Mouse (Mus musculus): ENCODE data around the gene Sftpa1. TPM values are rescaled to one million over a fixed set of nuclear protein-coding genes. Genes with fewer than 3 reads are reported as not detected.
A peak's percentile ranks its signal among the peaks of the same experiment; 100 is the strongest.

Gene Sftpa1
- total RNA-seq, 2 experiments from 2014 or later = not detected

DNA sequence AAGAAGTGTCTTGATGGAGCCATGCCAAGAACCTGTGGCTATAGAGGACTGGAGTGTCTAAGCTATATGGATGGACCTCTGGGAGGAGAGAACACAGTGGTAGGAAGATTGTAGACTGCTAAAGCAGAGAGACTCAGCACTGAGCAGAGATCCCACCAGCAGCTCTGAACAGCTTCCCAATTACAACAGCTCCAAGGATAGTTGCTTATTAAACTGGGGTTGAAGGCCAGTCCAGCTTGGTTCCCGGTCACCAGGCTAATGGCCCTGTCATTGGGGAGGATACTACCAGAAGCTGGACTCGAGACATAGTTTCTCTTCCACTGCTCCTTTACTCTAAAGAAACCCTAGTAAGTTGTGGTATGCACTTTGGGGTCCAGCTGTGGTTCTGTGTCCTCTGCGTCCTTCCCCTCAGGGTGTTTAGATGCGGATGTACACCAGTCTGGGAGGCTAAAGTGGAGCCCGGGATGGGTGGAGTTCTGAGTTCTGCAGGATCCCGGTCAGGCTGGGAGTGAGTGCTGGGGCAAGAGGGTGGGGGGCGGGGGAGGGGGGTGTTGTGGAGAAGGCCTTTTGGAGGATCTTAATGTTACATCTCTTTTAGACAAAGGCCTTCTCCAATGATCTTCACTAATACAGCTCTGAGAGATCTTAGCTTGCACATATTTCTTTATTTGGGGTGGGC lies 19.8 kb downstream of the Sftpa1 start, which contains the start of gene Mbl1:
Gene Mbl1 (plus strand): TSS at position 239 of the 679 bp plus-strand sequence.
- intact Hi-C loops (cut with DNase I) = no loop called here
- DNase-seq (ENCODE audit: low spot score in 2 of 2) = no peak

DNA sequence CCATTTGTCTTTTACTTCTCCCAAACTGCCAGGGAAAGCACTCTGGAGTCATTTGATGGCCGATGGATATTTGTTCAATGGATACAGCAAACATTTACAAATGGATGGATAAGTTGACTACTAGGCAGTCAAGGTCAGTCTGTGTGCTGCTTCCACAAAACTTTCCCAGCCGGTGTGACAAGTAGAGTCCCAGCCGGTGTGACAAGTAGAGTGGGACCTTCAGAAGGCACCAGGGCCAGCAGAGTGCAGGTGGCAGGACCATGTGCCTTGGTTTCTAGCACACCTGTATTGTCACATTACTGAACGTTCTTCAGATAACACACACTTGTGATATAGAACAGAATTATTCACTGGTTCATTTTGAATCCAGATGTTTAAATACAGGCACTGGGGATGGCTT lies 28.5 kb downstream of the Sftpa1 start:
- intact Hi-C loops (cut with DNase I) = no loop called here
- no peak for DNase-seq (ENCODE audit: low spot score in 2 of 2)

DNA sequence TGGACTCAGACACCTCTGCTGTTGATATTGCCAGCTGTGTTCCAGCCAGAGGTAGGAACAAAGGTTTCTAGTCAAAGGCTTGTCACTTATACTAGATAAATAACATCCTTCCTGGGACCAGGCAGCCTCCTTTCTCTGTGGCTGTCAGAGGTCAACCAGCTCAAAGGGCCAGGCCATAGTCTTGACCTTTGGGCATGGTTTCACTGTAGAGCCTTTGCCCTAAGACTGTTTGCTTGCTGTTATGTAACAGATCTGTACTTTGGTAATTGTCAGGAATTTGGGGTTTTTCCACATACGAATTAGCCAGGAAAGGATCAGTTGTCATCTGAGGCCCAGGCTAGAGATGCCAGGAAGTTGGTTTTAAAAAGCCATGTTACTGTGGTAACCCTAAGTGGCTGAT lies 29.2 kb downstream of the Sftpa1 start:
- intact Hi-C loops (cut with DNase I) = no loop called here
- DNase-seq (ENCODE audit: low spot score in 2 of 2) = no peak

DNA sequence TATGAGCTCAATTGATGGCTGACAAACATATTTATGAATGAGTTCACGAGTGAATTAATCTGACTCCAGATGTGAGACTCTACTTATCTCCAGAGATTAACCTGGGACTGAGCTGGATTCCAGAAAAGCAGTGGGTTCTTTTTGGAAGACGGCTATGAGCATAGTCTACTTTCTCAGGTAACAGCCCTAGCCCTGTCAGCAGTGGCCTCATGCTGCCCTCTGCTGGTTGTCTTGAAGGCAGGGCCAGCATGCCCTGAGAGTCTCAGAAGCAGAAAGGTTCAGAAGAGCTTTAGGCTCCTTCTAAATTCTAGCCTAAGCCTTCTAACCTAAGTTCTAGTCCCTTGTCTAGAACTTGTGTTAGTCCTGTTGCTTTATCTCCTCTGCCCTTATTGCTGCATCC lies 31.1 kb downstream of the Sftpa1 start:
- peak; percentile 5 to 8 for DNase-seq (ENCODE audit: low spot score in 2 of 2)
- intact Hi-C loops (cut with DNase I) = no loop called here

DNA sequence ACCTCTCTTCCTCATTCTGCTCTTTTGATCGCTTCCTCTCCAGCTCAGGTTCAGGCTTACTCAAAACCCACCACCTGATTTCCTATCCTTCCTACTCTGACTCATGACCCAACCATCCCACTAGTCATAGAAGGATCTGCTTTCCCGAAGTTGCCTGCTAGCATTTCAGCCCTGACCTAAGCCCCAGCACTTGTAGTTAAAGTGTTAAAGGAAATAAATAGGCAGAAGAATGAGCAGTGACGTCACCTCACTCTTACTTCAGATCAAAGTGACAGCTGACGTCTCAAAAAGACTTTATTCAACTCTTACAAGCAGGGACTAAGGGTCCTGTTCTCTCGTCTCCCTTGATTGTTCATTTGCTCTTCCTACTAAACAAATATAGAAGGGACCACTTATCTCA lies 35.7 kb downstream of the Sftpa1 start:
- intact Hi-C loops (cut with DNase I) = no loop called here
- no peak for DNase-seq (ENCODE audit: low spot score in 2 of 2)

DNA sequence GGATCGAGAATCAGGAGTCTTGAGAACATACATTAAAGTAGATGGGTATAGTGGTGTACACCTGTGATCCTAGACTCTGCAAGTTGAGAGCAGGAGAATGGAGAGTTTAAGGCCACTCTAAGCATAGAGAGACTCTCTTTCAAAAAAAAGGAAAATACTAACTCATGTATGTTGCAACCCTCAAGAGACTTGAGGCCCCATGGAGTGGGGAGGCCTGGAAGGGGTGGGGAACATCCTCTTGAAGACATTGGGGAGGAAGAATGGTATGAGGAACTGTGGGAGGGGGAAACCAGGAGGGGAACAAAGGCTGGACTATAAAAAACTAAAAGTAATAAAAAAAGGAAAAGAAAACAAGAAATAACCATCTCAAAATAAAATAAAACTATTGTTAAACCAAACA lies 37.0 kb downstream of the Sftpa1 start:
- intact Hi-C loops (cut with DNase I) = no loop called here

DNA sequence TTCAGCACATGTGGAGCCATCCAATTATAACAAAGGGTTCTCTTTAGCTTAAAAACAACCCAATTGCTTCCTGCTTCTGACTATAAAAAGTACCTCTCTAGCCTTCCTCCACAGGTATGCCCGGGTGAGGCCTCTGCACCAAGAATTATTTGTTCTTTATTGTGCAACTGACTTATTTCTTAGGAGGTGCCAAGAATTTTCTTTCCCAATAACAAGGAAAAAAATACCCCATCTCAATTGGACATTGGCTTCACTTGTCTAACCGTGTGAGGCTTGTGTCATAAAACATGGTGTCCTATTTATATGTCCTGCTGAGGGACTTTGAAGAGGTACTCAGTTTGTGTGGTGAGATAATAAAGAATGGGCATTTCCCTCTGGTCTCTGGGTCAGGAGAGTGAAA lies 38.9 kb downstream of the Sftpa1 start:
- intact Hi-C loops (cut with DNase I) = no loop called here
- DNase-seq (ENCODE audit: low spot score in 2 of 2) = no peak

More for the DNA sequence above, 37.0 kb downstream of the Sftpa1 start:
- no peak for DNase-seq (ENCODE audit: low spot score in 2 of 2)

DNA sequence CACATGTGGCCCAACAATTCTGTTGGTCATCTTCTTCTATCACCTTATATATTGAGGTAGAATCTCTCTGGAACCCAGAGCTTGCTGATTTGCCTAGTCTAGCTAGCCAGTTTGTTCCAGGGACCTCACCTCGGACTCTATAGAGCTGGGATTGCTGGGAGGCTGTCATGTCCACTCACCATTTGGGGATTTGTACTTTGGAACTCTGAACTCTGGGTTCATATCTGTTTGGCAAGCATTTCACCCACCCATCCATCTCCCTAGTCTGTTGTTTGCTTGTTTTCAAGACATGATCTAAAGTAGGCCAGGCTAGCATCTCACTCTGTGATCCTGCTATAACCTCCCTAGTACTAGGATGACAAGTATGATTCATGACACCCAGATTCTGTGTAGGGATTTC lies 43.2 kb downstream of the Sftpa1 start:
- intact Hi-C loops (cut with DNase I) = no loop called here
- DNase-seq (ENCODE audit: low spot score in 2 of 2) = no peak

DNA sequence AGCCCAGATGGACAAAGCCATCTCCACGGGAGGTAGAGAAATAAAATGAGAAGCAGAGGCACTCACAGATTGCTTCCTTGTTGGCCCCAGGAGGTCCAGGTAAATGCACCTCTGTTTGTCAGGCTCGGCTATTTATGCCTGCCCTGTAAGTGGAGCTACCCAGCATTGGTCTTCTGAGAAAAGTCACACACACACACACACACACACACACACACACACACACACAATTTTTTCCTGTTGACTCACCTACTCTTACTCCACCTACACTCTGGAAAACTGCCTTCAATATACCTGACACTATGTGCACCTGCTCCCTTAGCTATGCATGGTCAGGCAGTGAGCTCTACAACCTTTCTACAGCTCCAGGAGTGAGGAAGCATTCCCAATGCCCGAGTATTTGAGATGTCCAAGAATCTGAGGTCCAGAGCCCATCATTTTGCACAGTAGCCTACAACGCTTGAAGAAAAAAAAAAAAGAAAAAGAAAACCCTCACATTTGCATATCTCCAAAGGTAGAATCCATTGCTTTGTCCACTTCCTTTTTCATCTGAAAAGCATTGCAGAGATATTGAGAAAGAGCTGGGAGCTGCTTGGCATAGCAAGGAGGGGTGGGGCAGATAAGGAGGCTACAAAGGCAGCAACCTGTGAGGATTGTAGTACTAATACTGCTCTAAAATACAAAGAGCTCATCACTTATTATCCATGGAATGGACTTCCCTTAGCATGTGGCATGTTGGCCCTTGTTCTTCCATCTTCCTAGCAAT lies 53.7 kb downstream of the Sftpa1 start, which contains the start of gene Sftpd:
Gene Sftpd (minus strand): TSS at position 91 of the 763 bp plus-strand sequence.
- no peak for DNase-seq (ENCODE audit: low spot score in 2 of 2)
- intact Hi-C loops (cut with DNase I) = no loop called here

Other genes starting within 250 kb of the Sftpa1 start
- 1 to 10 TPM; 2.4 to 3.7 TPM for gene Sh2d4b, start 238.5 kb upstream of the Sftpa1 start, total RNA-seq (2021)
- 10 to 100 TPM; 57.8 to 70.3 TPM for gene Tspan14, start 165.0 kb upstream of the Sftpa1 start, total RNA-seq (2021)
- gene Fam213a, start 118.0 kb upstream of the Sftpa1 start, total RNA-seq (2021) = 100 to 1,000 TPM; 103 to 105 TPM
- gene Dydc2, start 62.6 kb upstream of the Sftpa1 start, total RNA-seq (2021) = not detected
- gene Dydc1, start 58.9 kb upstream of the Sftpa1 start, total RNA-seq (2021) = not detected
- not detected for gene Mat1a, start 26.7 kb upstream of the Sftpa1 start, total RNA-seq (2021)
- not detected for gene Mbl1, start 19.7 kb downstream of the Sftpa1 start, total RNA-seq (2021)
- gene Sftpd, start 53.4 kb downstream of the Sftpa1 start, total RNA-seq (2021) = not detected
- under 1 TPM in 1 of 2 experiments, not detected in 1; 0.22 TPM for gene Gm2832, start 147.0 kb downstream of the Sftpa1 start, total RNA-seq (2021)
- gene Gm5798, start 216.8 kb downstream of the Sftpa1 start, total RNA-seq (2021) = not detected